Mouse (Mus musculus) gastrocnemius, postnatal 14 days (tissue): ENCODE results near the gene Grifin. TPM values are rescaled to one million over a fixed set of nuclear protein-coding genes. Genes with fewer than 3 reads are reported as not detected.

Experiments used
- DNase-seq: peaks from one replicate; pipeline ENCODE4 v3.0.0; 2021; ENCODE audit warnings: mixed read lengths
- intact Hi-C: fragments of 180-260 bp; cut with DNase I; formaldehyde crosslinking; loops from one replicate; pipeline ENCODE4 v1.15.1; 2025; ENCODE audit warnings: low total_unique reads
- long read RNA-seq, 2 experiments: library from polyadenylated mRNA; stranded (forward); transcript quantifications; one replicate each; pipeline ENCODE4 v2.0.0; 2021
- total RNA-seq, 2 experiments: library from RNA; stranded (reverse); gene quantifications; 2 replicates each; pipeline ENCODE4 v1.2.3; 2021

Grifin gene
- not detected for total RNA-seq
- long read RNA-seq, experiment 1 = 0 reads
- long read RNA-seq, experiment 2 = 0 reads

- intact Hi-C loops = no loop called here
- no peak for DNase-seq
Observed at GRCm38 (mm10) chr5:140564896-140565295, at the start of gene Grifin. Gene Grifin, minus strand, starts transcription at chr5:140565071.

- DNase-seq = no peak
- intact Hi-C loops = no loop called here
Observed at GRCm38 (mm10) chr5:140614141-140614540, 49.3 kb upstream of the Grifin start.

DNA sequence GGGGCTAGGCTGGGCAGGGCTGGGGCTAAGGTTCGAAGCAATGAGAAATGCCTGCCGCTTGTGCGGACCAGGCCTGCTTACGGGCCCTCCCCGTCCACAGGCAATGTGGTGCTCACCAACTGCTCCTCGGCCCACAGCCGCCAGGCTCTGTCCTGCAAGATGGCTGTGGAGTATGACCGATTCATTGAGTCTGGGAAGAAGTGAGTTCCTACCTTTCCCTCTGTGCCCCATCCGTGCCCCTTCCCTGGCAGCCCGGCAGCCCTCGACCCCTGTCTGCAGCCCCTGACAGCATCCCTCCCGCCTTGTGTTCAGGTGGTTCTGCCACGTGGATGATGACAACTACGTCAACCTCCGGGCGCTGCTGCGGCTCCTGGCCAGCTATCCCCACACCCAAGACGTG is 47.3 kb upstream of the Grifin start:
- intact Hi-C loops = no loop called here
- DNase-seq = no peak

- intact Hi-C loops = no loop called here
- no peak for DNase-seq
Observed at GRCm38 (mm10) chr5:140611611-140612185, 46.8 kb upstream of the Grifin start.

DNA sequence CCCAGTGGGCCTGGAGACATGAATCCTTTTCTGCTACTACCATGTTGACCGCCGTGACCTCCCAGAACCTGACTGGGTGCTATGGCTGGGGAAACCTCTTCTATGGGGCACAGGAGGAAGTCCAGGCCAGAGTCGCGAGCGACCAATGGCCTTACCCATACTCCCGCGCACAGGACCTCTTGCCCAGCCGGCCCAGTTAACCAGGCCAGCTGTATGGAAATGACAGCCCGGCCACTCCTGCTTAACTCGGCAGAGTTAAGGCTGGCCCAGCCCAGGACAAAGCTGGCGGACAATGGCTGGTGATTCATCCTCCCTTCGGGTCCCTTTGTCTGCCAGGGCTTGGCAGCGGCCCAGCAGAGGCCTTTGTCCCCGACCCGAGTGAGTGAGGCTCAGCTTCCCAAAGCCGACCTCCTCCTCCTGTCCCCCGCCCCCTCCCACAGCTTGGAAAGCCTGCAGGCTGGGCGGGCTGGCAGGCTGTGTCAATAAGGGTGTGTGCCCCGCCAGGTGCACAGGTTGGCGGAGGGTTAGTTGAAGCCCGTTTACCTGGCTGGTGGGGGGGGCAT is 46.2 kb upstream of the Grifin start:
- intact Hi-C loops = no loop called here
- peak; percentile 88 for DNase-seq

- intact Hi-C loops = no loop called here
- DNase-seq = peak; percentile 47
Observed at GRCm38 (mm10) chr5:140610273-140611011, 45.6 kb upstream of the Grifin start.

DNA sequence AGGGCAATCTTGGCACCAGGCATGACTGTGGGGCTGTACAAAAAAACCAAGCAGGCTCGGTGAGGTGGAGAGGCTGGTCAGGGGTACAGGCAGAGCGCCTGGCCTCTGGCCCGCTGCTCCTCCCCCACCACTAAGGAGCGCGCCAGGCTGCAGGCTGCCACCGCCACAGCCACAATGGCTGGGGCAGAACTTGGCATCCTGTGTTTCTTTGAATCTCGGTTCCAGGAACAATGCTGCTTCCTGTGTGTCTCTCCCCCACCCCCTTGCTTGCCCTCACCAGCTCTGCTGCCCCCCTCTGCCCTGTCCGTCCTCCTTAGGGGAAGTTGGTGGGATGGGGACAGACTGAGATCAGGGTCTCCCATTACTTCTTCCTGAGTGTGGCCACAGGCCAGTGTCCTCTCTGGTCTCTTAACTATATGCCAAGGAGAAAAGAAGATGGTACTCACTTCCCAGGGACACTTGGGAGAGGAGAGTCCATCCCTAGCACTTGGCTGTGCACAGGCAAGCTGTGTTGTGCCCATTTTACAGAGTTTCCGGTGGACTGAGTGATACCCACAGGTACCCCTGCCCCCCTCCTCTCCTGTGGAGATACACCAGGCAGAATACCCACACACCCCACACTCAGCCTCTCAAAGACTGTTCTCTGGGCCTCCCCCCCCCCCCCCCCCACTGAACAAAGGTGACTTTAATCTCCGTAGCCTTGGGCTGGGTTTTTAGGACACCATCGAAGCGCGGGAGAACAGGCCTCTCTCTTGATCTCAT is 44.8 kb upstream of the Grifin start:
- intact Hi-C loops = no loop called here
- no peak for DNase-seq

DNA sequence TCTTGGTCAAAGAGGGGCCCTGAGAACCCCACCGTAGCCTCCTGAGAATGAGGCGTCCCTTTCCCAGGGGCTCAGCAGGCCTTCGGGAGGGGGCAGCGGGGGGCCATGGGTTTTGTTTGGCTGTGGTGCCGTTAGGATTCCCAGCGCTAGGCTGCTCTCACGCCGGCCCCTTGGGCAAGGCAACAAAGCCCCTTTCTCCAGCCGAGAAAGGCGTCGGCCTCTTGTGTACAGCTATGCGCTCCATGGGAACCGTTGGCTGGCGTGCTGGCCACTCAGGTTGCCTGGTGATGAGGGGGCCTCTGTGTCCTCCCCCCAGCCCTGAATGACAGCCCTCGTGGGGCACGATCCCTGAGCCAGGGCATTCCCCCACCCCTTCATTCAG is 43.8 kb upstream of the Grifin start:
- intact Hi-C loops = no loop called here
- DNase-seq = no peak

- intact Hi-C loops = no loop called here
- DNase-seq = no peak
Observed at GRCm38 (mm10) chr5:140607836-140608633, 43.2 kb upstream of the Grifin start.

GRCm38 (mm10) chr5:140607001-140607835 is 42.3 kb upstream of the Grifin start, which contains the start of gene Lfng:
Gene Lfng, plus strand, starts transcription at chr5:140607320.
- intact Hi-C loops = no loop called here
- DNase-seq = peak; percentile 89

DNA sequence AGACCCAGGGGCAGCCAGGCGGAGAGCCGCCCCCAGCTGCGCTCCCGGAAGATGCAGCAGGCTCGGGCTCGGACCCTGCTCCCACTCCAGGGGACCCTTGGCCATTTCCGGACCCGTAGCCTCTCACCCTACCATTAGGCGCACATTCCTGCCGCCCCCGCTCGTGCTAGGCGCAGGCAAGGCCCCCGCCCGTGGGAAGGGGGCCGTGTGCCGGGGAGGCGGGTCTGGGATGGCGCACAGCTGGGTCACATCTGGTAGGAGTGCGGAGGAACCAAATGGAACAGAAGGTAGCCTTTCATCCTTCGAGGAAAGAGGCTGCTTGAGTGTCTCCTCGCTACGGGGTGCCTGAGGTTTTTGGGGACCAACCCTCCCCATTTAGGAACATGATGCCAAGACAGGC is 41.5 kb upstream of the Grifin start:
- intact Hi-C loops = no loop called here
- DNase-seq = no peak

GRCm38 (mm10) chr5:140605228-140605627 is 40.4 kb upstream of the Grifin start:
- intact Hi-C loops = no loop called here
- DNase-seq = no peak

- DNase-seq = no peak
- intact Hi-C loops = no loop called here
Observed at GRCm38 (mm10) chr5:140604386-140604785, 39.5 kb upstream of the Grifin start.

DNA sequence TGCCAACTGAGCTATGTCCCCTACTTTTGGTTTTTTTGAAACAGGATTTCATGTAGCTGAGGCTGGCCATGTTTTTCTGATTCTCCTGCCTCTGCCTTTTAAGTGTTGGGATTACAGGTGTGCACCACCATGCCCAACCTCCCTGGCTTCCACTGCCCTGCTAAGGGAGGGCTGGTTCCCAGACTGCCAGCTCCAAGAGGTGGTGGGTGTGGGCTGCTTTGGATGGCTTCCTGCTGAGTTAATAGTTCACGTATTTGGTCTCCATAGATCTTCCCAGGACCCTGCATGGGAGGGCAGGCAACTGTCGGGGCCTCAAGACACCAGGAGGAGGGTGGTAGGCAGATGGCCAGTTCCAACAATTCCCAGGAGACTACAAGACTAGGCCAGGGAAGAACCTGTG is 37.7 kb upstream of the Grifin start:
- no peak for DNase-seq
- intact Hi-C loops = no loop called here

DNA sequence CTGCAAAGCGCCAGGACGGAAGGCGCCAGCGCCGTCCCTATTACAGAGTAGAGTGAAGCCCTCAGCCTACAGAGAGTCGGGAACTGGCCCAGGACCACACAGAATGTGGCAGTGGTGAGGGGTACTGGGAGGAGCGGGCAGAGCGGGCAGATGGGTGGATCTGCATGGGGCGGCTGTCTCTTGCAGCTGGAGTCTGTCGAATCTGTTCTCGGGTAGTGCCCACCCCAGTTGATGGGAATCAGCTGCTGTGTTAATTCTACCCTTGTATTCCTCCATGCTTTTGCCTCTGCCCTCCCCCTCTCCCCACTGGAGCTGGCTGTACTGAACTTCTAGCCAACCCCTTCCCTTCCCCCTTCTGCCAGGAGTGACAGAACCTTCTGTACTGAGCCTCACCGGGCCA is 36.8 kb upstream of the Grifin start:
- DNase-seq = no peak
- intact Hi-C loops = no loop called here

DNA sequence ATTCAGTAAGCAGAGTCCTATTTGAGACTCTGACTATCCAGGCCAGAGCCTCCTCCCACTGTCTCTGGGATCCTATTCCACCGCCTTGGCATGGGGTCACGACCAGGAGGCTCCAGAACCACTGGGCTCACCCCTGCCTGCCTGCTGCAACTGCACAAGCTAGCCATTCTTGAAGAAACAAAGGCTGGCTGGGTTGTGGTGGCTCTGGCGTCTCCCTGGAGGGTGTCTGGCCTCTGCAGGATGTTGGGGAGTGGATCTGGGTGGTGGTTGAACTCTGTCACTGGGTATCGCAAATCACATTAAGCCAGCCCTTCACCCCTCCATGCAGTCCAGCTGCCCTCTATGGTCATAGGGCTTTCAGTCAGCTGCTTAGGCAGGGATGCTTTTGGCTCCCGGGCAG is 35.1 kb upstream of the Grifin start:
- intact Hi-C loops = no loop called here
- DNase-seq = no peak

GRCm38 (mm10) chr5:140597787-140598186 is 32.9 kb upstream of the Grifin start:
- intact Hi-C loops = no loop called here
- no peak for DNase-seq

DNA sequence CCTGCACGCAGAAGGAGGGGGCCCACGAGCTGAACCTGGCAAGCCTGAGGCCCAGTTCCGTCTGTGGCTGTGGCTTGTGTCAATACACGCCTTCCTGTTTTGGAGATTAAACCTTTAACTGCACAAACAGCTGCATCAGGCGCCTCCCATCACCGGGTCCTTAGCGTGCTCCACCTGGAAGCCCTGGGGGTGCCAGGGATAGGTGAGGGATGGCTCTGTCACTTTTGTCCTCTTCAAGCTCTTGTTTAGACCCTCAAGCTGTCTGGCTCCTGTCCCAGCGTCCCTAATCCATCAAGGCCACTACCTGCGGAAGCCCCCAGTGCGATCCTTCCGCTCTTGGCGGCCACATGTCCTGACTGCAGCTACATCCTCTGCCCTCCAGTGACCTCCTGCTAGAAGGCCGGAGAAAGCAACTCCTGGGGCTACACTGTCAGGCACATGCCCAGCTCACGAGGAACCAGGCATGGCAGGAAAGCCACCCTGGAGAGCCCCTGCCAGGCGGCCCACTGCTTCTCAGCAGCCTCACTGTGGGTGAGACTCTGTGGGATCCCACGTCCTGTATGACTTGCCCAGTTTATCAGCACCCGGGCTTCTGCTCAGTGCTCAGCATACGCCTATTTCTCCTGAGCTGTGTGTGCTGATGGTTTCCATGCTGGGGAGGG is 32.2 kb upstream of the Grifin start:
- intact Hi-C loops = no loop called here
- no peak for DNase-seq
